Mouse (Mus musculus) retina, adult 2 months (tissue): Measurements from ENCODE around the gene Gm3139.
"Not testable (repeated sequence)": the region's sequence is repeated elsewhere in the genome, so short reads cannot be mapped to it uniquely, and the experiment has no call there.

Source experiments
- DNase-seq: peaks from one replicate; pipeline ENCODE4 v3.0.0-alpha.2; 2012; ENCODE audit warnings: low read depth, low spot score

The Gm3139 gene

GRCm38 (mm10) chr5:94525987-94526386 lies at the start of gene Gm3139:
Gm3139 (plus strand) TSS chr5:94526287.
- DNase-seq: not testable (repeated sequence)
